9 mouse cellular contexts compared by ENCODE assay signal in the genomic region with DNA sequence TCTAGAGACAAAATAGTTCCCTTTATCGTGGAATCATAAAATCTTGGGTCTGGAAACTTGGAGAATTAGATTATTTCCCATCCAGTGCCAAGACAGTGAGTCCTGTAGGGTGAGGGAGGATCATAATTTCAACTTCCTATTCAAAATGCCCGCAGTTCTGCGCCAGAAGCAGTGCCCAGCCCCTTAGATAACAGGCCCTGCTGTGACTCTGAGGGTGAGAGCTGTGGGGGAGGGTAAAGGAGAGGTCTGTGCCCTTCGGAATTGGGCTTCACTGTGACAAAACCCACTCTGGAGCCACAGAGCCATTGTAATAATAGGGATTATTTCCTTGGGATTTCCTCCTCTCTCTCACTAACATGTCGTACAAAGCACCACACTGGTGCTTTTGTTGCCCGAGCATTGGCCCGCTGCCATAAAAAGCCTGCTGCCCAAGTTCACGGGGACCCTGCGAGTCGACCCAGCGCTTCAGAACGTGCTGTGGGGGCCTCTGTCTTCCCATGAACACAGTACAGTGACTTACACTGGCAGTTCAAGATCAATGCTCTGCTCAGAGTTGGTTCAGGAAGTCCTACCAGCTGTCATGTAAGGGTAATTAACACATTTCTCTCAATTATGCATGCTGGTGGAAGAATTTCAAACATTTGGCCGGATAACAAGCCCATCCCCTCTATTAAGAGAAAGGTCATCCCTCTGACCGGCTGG.
DNase-seq lines count a peak whose midpoint lies in the region; ATAC-seq and TF ChIP-seq lines count a peak whose summit lies in the region.
"Had no signal": no experiment of that assay in that cellular context is flagged by ENCODE, and none has a peak within 500 bp of the region (broad histone marks: within the 10 kb centered on the region; RNA-seq: fewer than 3 reads in every experiment).

No protein-coding gene starts in this region.

- H3K9me3 ChIP-seq in forebrain, embryonic 14.5 days (replicated peaks; ENCODE audit: control insufficient read depth, low read length): no peaks in the 10 kb centered on the region
- no peaks in the 10 kb centered on the region for H3K9me3 ChIP-seq in intestine, embryonic 15.5 days
- H3K9me3 ChIP-seq in midbrain, embryonic 15.5 days: no peaks in the 10 kb centered on the region

- peak overlapping the region; percentile 56 for H3K27ac ChIP-seq in forebrain, embryonic 14.5 days (ENCODE audit: low read depth, low read length)
- H3K27ac ChIP-seq in intestine, embryonic 15.5 days: peak overlapping the region; percentile 58
- H3K27ac ChIP-seq in midbrain, embryonic 15.5 days: peak overlapping the region; percentile 65

- TF ChIP-seq POLR2A in brain, embryonic 14.5 days (IDR thresholded peaks at IDR 0.05; ENCODE audit: borderline replicate concordance, extremely low read depth, insufficient read depth, insufficient read length, poor library complexity, severe bottlenecking): no peak

- DNase-seq in adrenal gland, adult (ENCODE audit: inconsistent age in 2 of 2, low spot score in 1 of 2): peak; percentile 63 to 85
- no peak for DNase-seq in adrenal gland, adult 8-10 months
- peak; percentile 92 for DNase-seq in brain, embryonic 14.5 days (ENCODE audit: low read depth)
- peak; percentile 82 for DNase-seq in forebrain, embryonic 14.5 days (ENCODE audit: low spot score)
- peak; percentile 42 for DNase-seq in liver
- no peak for DNase-seq in thymus, postnatal 4 days

- H3K27me3 ChIP-seq in forebrain, embryonic 14.5 days (replicated peaks; ENCODE audit: control insufficient read depth, insufficient read depth, low read length): no peaks in the 10 kb centered on the region
- H3K27me3 ChIP-seq in intestine, embryonic 15.5 days (replicated peaks): no peaks in the 10 kb centered on the region
- H3K27me3 ChIP-seq in midbrain, embryonic 15.5 days (replicated peaks): no peaks in the 10 kb centered on the region

- peaks cover 7% of the 10 kb centered on the region; the same call in 1 of the 2 replicates for H3K4me1 ChIP-seq in forebrain, embryonic 14.5 days (ENCODE audit: control insufficient read depth, insufficient read depth, low read length)
- H3K4me1 ChIP-seq in intestine, embryonic 15.5 days (replicated peaks): peaks cover 36% of the 10 kb centered on the region
- peaks cover 14% of the 10 kb centered on the region for H3K4me1 ChIP-seq in midbrain, embryonic 15.5 days

- H3K36me3 ChIP-seq in forebrain, embryonic 14.5 days (ENCODE audit: control insufficient read depth, insufficient read depth, low read length): no peaks in the 10 kb centered on the region
- 0 out of 2 replicates have a peak, but pooled peaks cover 6% of the 10 kb centered on the region for H3K36me3 ChIP-seq in intestine, embryonic 15.5 days
- H3K36me3 ChIP-seq in midbrain, embryonic 15.5 days (replicated peaks): no peaks in the 10 kb centered on the region

- no peak overlapping the region for H3K4me3 ChIP-seq in forebrain, embryonic 14.5 days (ENCODE audit: low read depth, low read length)
- no peak overlapping the region for H3K4me3 ChIP-seq in intestine, embryonic 15.5 days (replicated peaks)
- no peak overlapping the region for H3K4me3 ChIP-seq in midbrain, embryonic 15.5 days
- H3K4me3 ChIP-seq: erythroblast, embryonic 14.5 days had no signal

- no peak for TF ChIP-seq CTCF in brain, embryonic 14.5 days (IDR thresholded peaks at IDR 0.05; ENCODE audit: borderline replicate concordance, extremely low read depth, insufficient read depth, insufficient read length)

- WGBS in forebrain, embryonic 14.5 days: 5% methylated on average over 14 of the region's 14 CpGs
- 20% methylated on average over 14 of the region's 14 CpGs for WGBS in intestine, embryonic 15.5 days
- WGBS in midbrain, embryonic 15.5 days: 8% methylated on average over 14 of the region's 14 CpGs

- peak; percentile 92 for ATAC-seq in forebrain, embryonic 14.5 days
- ATAC-seq in intestine, embryonic 15.5 days: peak; percentile 79
- ATAC-seq in midbrain, embryonic 15.5 days (replicated peaks): peak; percentile 90

- H3K9ac ChIP-seq in forebrain, embryonic 14.5 days (ENCODE audit: low read length): peak overlapping the region; percentile 46; the same call in 1 of the 2 replicates
- H3K9ac ChIP-seq in intestine, embryonic 15.5 days: no peak overlapping the region
- H3K9ac ChIP-seq in midbrain, embryonic 15.5 days: peak overlapping the region; percentile 31; the same call in 1 of the 2 replicates

- H3K4me2 ChIP-seq in forebrain, embryonic 14.5 days (ENCODE audit: low read length): peak overlapping the region; percentile 26; the same call in 1 of the 2 replicates
- peak overlapping the region; percentile 39 for H3K4me2 ChIP-seq in intestine, embryonic 15.5 days (replicated peaks)
- H3K4me2 ChIP-seq in midbrain, embryonic 15.5 days: peak overlapping the region; percentile 21

Comparison
In these comparisons a context has a peak if more than half of its experiments do, and no peak if none do; other contexts are left out.
1. DNase-seq: peak in adrenal gland, adult (2 of 2), brain, embryonic 14.5 days (single experiment), forebrain, embryonic 14.5 days (single experiment) and liver (single experiment); none in adrenal gland, adult 8-10 months (single experiment) and thymus, postnatal 4 days (single experiment).
2. Peak in every context shown above with its lines, with median percentiles within 50 percentile points of each other: ATAC-seq, H3K27ac ChIP-seq and H3K4me2 ChIP-seq.